Mouse (Mus musculus): ENCODE measurements around the gene Dlg2. TPM values are rescaled to one million over a fixed set of nuclear protein-coding genes. Genes with fewer than 3 reads are reported as not detected.

Gene Dlg2
- polyA plus RNA-seq, 1 experiment from 2014 or later, result 1.3 TPM

DNA sequence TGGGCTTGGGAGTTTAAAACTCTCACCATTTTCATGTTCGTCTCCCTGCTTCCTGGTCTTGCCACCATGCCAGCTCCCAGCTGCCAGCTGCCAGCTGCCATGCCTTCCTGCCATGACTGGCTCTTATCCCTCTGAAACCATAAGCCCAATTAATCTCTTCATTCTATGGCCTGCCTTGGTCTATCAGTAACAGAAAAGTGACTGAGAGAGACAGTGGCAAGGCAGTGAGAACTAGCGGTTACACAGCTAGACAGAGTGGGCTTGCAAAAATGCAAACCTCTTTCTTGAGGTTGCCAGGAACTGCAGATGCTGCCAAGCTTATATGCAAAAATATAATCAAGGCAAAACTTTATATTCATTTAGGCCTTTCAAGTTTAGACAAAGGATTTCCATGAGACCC lies 1183.0 kb downstream of the Dlg2 start:
- no peak overlapping the region for H3K27ac ChIP-seq (replicated peaks)

GRCm38 (mm10) chr7:91672236-91673017 lies 1196.0 kb downstream of the Dlg2 start:
- Histone ChIP-seq H3K27me3 (replicated peaks; ENCODE audit: low read depth, poor library complexity, severe bottlenecking) (no peaks in the 10 kb centered on the region), H3K4me3 (no peak overlapping the region), H3K27ac (replicated peaks) (no peak overlapping the region), H3K9me3 (no peaks in the 10 kb centered on the region), H3K4me1 (no peaks in the 10 kb centered on the region), H3K36me3 (replicated peaks) (no peaks in the 10 kb centered on the region)
- 78% methylated on average over 13 of the region's 13 CpGs for WGBS
- DNase-seq (ENCODE audit: low spot score), result no peak

More for the DNA sequence above, 1183.0 kb downstream of the Dlg2 start:
- Histone ChIP-seq H3K4me1 (no peaks in the 10 kb centered on the region), H3K4me3 (no peak overlapping the region), H3K27me3 (replicated peaks; ENCODE audit: low read depth, poor library complexity, severe bottlenecking) (no peaks in the 10 kb centered on the region), H3K36me3 (replicated peaks) (no peaks in the 10 kb centered on the region), H3K9me3 (no peaks in the 10 kb centered on the region)
- no peak for DNase-seq (ENCODE audit: low spot score)
- whole genome bisulfite sequencing, result 84% methylated on average over 2 of the region's 2 CpGs

DNA sequence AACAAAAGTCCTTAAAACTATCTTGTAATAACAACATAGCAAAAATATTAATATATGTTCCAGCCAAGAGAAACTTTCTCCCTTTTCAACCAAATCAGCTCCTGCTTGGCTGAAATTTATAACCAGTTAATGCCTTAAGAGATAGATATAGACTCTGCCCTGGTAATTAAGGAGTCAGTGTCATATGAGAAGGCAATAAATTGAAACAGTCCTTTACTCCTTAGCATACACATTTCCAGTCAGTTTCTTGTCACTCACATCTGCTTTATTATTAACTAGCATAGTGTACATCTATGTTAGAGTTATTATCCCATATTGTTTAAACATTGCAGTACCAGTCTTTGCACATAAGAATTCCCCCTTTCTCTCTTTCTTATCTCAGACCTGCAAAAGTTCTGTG lies 1197.9 kb downstream of the Dlg2 start:
- no peaks in the 10 kb centered on the region for H3K4me1 ChIP-seq
- H3K4me3 ChIP-seq, result no peak overlapping the region
- H3K27me3 ChIP-seq (replicated peaks; ENCODE audit: low read depth, poor library complexity, severe bottlenecking), result no peaks in the 10 kb centered on the region
- H3K9me3 ChIP-seq, result no peaks in the 10 kb centered on the region
- H3K36me3 ChIP-seq (replicated peaks), result no peaks in the 10 kb centered on the region
- no peak for DNase-seq (ENCODE audit: low spot score)
- H3K27ac ChIP-seq (replicated peaks), result no peak overlapping the region

DNA sequence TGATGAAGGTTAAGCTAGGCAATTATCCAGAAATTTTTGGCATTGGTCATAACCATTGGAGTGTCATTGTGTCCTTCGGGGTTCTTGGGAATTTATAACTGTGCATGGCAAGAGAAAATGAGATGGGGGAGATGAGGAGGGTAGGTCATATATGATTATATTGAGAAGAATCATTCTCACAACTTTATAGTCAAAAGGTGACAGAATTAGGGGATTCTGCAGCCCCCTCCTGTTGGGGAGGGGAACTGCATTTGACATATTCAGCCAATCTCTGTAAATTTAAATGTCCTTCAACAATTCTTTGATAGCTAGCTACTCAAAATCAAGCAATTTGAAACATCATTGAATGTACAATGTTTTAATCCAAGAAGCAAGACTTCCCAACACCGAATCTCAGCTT lies 1201.5 kb downstream of the Dlg2 start:
- WGBS, result 64% methylated on average over 2 of the region's 2 CpGs
- H3K4me3 ChIP-seq, result no peak overlapping the region
- no peak overlapping the region for H3K27ac ChIP-seq (replicated peaks)
- DNase-seq (ENCODE audit: low spot score), result no peak
- no peaks in the 10 kb centered on the region for H3K4me1 ChIP-seq
- no peaks in the 10 kb centered on the region for H3K36me3 ChIP-seq (replicated peaks)
- no peaks in the 10 kb centered on the region for H3K27me3 ChIP-seq (replicated peaks; ENCODE audit: low read depth, poor library complexity, severe bottlenecking)
- H3K9me3 ChIP-seq, result no peaks in the 10 kb centered on the region

- H3K4me1 ChIP-seq, result no peaks in the 10 kb centered on the region
- no peaks in the 10 kb centered on the region for H3K36me3 ChIP-seq (replicated peaks)
- H3K27me3 ChIP-seq (replicated peaks; ENCODE audit: low read depth, poor library complexity, severe bottlenecking), result no peaks in the 10 kb centered on the region
- H3K4me3 ChIP-seq, result no peak overlapping the region
- no peak for DNase-seq (ENCODE audit: low spot score)
- no peak overlapping the region for H3K27ac ChIP-seq (replicated peaks)
- H3K9me3 ChIP-seq, result no peaks in the 10 kb centered on the region
Measured at GRCm38 (mm10) chr7:91687930-91688329, 1211.5 kb downstream of the Dlg2 start.

DNA sequence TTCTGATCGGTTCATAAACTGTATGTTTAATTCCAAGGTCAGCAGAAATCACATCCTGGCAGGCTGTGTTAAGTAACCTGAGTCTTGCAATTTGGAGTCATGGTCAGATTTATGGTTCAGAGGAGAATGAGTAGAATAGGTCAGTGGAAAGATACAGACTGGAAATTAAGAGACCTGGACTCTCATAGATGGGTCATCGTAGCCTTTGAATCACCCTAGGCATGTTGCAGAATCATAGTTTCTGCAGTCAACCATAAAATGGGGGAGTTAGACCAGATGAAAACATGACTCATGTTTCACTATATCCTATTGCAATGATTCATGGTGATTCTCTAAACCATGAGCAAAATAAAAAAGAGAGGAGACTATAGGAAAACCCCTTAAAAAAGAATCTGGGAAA lies 1213.4 kb downstream of the Dlg2 start:
- H3K9me3 ChIP-seq, result no peaks in the 10 kb centered on the region

GRCm38 (mm10) chr7:91709853-91710252 lies 1233.4 kb downstream of the Dlg2 start:
- Histone ChIP-seq H3K27ac (replicated peaks) (no peak overlapping the region), H3K9me3 (no peaks in the 10 kb centered on the region), H3K36me3 (replicated peaks) (no peaks in the 10 kb centered on the region), H3K4me1 (no peaks in the 10 kb centered on the region), H3K4me3 (no peak overlapping the region), H3K27me3 (replicated peaks; ENCODE audit: low read depth, poor library complexity, severe bottlenecking) (no peaks in the 10 kb centered on the region)
- DNase-seq (ENCODE audit: low spot score), result no peak
- WGBS, result 76% methylated on average over 5 of the region's 5 CpGs

More for the DNA sequence above, 1213.4 kb downstream of the Dlg2 start:
- no peak for DNase-seq (ENCODE audit: low spot score)
- Histone ChIP-seq H3K27ac (replicated peaks) (no peak overlapping the region), H3K4me1 (no peaks in the 10 kb centered on the region), H3K4me3 (no peak overlapping the region), H3K36me3 (replicated peaks) (no peaks in the 10 kb centered on the region), H3K27me3 (replicated peaks; ENCODE audit: low read depth, poor library complexity, severe bottlenecking) (no peaks in the 10 kb centered on the region)
- 79% methylated on average over 2 of the region's 2 CpGs for WGBS

DNA sequence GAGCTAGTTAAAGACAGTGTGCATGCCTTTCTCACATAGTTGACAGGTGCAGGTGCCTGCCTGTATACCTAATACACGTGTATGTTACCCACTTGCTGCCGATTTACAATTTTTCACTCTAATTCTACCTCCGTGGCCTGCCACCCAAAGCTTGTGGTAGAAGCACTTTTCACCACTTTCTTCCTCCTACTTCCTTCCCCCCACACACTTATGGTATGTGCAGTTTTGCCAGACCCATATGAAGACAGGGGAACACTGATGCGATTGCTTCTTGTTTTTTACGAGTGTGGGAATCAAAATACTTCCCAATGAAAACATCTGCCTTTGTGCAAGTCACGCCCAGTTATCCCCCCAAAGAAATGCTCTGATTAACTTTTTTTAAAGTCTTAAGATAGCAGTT lies 1234.7 kb downstream of the Dlg2 start:
- H3K36me3 ChIP-seq (replicated peaks), result no peaks in the 10 kb centered on the region
- WGBS, result 86% methylated on average over 6 of the region's 6 CpGs
- no peaks in the 10 kb centered on the region for H3K27me3 ChIP-seq (replicated peaks; ENCODE audit: low read depth, poor library complexity, severe bottlenecking)
- no peaks in the 10 kb centered on the region for H3K4me1 ChIP-seq
- no peak for DNase-seq (ENCODE audit: low spot score)
- H3K4me3 ChIP-seq, result no peak overlapping the region
- H3K9me3 ChIP-seq, result no peaks in the 10 kb centered on the region
- H3K27ac ChIP-seq (replicated peaks), result no peak overlapping the region

GRCm38 (mm10) chr7:91715776-91716175 lies 1239.3 kb downstream of the Dlg2 start:
- H3K4me3 ChIP-seq, result no peak overlapping the region
- H3K9me3 ChIP-seq, result no peaks in the 10 kb centered on the region
- no peaks in the 10 kb centered on the region for H3K36me3 ChIP-seq (replicated peaks)
- no peaks in the 10 kb centered on the region for H3K4me1 ChIP-seq
- no peaks in the 10 kb centered on the region for H3K27me3 ChIP-seq (replicated peaks; ENCODE audit: low read depth, poor library complexity, severe bottlenecking)
- 66% methylated on average over 1 of the region's 1 CpGs for WGBS
- no peak overlapping the region for H3K27ac ChIP-seq (replicated peaks)
- no peak for DNase-seq (ENCODE audit: low spot score)

DNA sequence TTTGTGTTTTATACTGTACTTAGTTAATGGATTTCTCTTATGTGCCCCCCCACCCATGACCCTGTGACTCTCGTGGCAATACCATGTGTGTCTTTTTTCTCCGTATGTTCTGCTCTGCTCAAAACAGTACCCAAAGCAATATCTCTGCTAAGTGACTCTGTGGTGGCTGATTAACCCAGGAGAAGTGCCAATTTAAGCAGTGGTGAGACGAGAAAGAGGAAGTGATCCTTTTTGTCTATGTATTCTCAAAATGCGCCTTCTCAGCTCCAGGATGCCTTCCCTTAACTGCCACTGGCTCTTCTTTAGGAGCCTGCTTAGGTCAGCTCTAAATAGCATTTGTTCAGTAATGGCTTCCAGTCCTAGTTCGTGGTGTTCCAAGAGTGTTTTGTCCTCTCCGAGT lies 1240.2 kb downstream of the Dlg2 start:
- no peak for DNase-seq (ENCODE audit: low spot score)
- Histone ChIP-seq H3K9me3 (no peaks in the 10 kb centered on the region), H3K4me1 (no peaks in the 10 kb centered on the region), H3K27ac (replicated peaks) (no peak overlapping the region), H3K27me3 (replicated peaks; ENCODE audit: low read depth, poor library complexity, severe bottlenecking) (no peaks in the 10 kb centered on the region), H3K36me3 (replicated peaks) (no peaks in the 10 kb centered on the region), H3K4me3 (no peak overlapping the region)
- WGBS, result 75% methylated on average over 6 of the region's 6 CpGs

DNA sequence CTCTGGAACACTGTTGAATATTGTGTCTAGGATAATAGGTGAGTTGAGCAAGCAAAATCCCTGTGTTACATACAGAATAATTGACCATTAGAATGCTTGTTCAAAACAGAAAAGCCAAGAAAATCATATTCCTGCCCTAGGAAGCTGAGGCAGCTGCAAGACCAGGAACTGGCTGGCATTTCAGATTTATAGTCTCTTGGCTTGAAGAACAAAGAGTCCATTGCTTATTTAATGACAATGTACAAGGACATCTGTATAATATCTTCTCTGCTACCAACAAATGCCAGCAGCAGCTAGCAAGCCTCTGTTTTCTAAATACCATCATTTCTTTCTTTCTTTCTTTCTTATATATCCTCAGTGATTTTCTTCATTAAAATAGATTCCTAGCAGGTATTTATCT lies 1243.8 kb downstream of the Dlg2 start:
- no peaks in the 10 kb centered on the region for H3K4me1 ChIP-seq
- no peak for DNase-seq (ENCODE audit: low spot score)

GRCm38 (mm10) chr7:91724397-91724796 lies 1247.9 kb downstream of the Dlg2 start:
- WGBS, result 67% methylated on average over 5 of the region's 5 CpGs
- H3K27me3 ChIP-seq (replicated peaks; ENCODE audit: low read depth, poor library complexity, severe bottlenecking), result no peaks in the 10 kb centered on the region
- no peaks in the 10 kb centered on the region for H3K9me3 ChIP-seq
- no peaks in the 10 kb centered on the region for H3K4me1 ChIP-seq
- no peak for DNase-seq (ENCODE audit: low spot score)
- H3K4me3 ChIP-seq, result no peak overlapping the region
- no peak overlapping the region for H3K27ac ChIP-seq (replicated peaks)
- no peaks in the 10 kb centered on the region for H3K36me3 ChIP-seq (replicated peaks)

More for the DNA sequence above, 1243.8 kb downstream of the Dlg2 start:
- no peak overlapping the region for H3K4me3 ChIP-seq
- no peak overlapping the region for H3K27ac ChIP-seq (replicated peaks)
- H3K9me3 ChIP-seq, result no peaks in the 10 kb centered on the region
- no peaks in the 10 kb centered on the region for H3K27me3 ChIP-seq (replicated peaks; ENCODE audit: low read depth, poor library complexity, severe bottlenecking)
- H3K36me3 ChIP-seq (replicated peaks), result no peaks in the 10 kb centered on the region

DNA sequence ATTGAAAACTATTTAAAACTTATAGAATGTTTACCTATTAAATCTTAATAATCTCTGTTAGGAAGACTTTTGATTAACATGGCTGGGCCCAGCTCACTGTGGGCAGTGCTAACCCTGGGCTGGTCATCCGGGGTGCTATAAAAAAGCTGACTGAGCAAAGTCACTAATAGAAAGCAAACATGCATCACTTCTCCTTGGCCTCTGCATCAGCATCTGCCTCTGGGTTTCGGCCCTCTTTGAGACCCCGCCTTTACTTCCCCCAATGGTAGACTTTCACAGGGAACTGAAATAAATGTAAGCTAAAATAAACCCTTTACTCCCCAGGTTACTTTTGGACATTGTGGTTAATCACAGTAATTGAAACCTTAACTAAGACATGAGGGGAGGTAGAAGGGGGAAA lies 1264.3 kb downstream of the Dlg2 start:
- no peak overlapping the region for H3K4me3 ChIP-seq
- no peaks in the 10 kb centered on the region for H3K4me1 ChIP-seq
- no peak for DNase-seq (ENCODE audit: low spot score)
- no peaks in the 10 kb centered on the region for H3K27me3 ChIP-seq (replicated peaks; ENCODE audit: low read depth, poor library complexity, severe bottlenecking)
- no peak overlapping the region for H3K27ac ChIP-seq (replicated peaks)
- H3K36me3 ChIP-seq (replicated peaks), result no peaks in the 10 kb centered on the region
- WGBS, result 92% methylated on average over 3 of the region's 3 CpGs
- H3K9me3 ChIP-seq, result no peaks in the 10 kb centered on the region

Data from embryonic facial prominence, embryonic 10.5 days (tissue).